In the genomic region with DNA sequence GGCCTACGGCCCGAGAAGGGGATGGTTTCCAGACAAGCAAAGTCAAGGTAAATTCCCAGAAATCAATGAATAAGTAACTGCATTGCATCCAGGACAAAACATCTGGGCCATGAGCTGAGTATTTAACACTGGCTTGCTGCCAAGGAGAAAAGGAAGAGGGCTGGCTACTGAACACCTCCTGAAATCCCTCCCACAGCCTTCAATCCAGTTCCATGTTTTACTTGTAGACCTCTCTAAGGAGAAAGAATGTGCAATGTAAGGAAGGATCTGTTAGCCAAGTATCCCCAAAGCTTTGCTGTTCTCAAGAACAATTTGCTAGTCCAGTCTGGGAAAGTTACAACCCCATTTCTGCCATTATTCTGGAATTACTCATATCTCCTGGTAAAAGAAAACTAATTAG, we compare ENCODE assay signal across 20 mouse cellular contexts. TPM values are rescaled to one million over a fixed set of nuclear protein-coding genes. Genes with fewer than 3 reads are reported as not detected.
DNase-seq lines count a peak whose midpoint lies in the region; ATAC-seq and TF ChIP-seq lines count a peak whose summit lies in the region.
"Had no signal": no experiment of that assay in that cellular context is flagged by ENCODE, and none has a peak within 500 bp of the region (broad histone marks: within the 10 kb centered on the region; RNA-seq: fewer than 3 reads in every experiment).

No protein-coding gene starts in this region.

- CTCF ChIA-PET in Patski (lab: Charles Lee): interaction anchor here (1.2 kb wide), 1 partner anchor 25 kb away, joined by 3 read pairs; no protein-coding TSS in a partner anchor

- ATAC-seq in forebrain, embryonic 14.5 days: no peak
- no peak for ATAC-seq in forebrain, embryonic 16.5 days
- ATAC-seq in Patski: peak; percentile 26
- ATAC-seq in granulocyte monocyte progenitor cell, adult 5-6 weeks (replicated peaks; ENCODE audit: poor library complexity, severe bottlenecking): peak; percentile 46; the same call in 1 of the 2 replicates

- H3K4me1 ChIP-seq in forebrain, embryonic 14.5 days (ENCODE audit: control insufficient read depth, insufficient read depth, low read length): no peaks in the 10 kb centered on the region
- H3K4me1 ChIP-seq in forebrain, embryonic 16.5 days (replicated peaks; ENCODE audit: control insufficient read depth, insufficient read depth, low read length): no peaks in the 10 kb centered on the region
- H3K4me1 ChIP-seq: embryonic facial prominence, embryonic 12.5 days; limb, embryonic 12.5 days; stomach, embryonic 15.5 days had no signal

- H3K4me2 ChIP-seq in forebrain, embryonic 14.5 days (ENCODE audit: low read length): no peak overlapping the region
- no peak overlapping the region for H3K4me2 ChIP-seq in forebrain, embryonic 16.5 days (ENCODE audit: low read length)
- H3K4me2 ChIP-seq: embryonic facial prominence, embryonic 12.5 days; limb, embryonic 12.5 days; stomach, embryonic 15.5 days had no signal

- no peak overlapping the region for H3K4me3 ChIP-seq in forebrain, embryonic 14.5 days (ENCODE audit: low read depth, low read length)
- H3K4me3 ChIP-seq in forebrain, embryonic 16.5 days (replicated peaks; ENCODE audit: low read length): no peak overlapping the region
- H3K4me3 ChIP-seq: embryonic facial prominence, embryonic 12.5 days; limb, embryonic 12.5 days; myocyte; stomach, embryonic 15.5 days had no signal

- no peak for TF ChIP-seq CTCF in Patski (IDR thresholded peaks at IDR 0.05)

- no peaks in the 10 kb centered on the region for H3K9me3 ChIP-seq in forebrain, embryonic 14.5 days (replicated peaks; ENCODE audit: control insufficient read depth, low read length)
- no peaks in the 10 kb centered on the region for H3K9me3 ChIP-seq in forebrain, embryonic 16.5 days (ENCODE audit: control insufficient read depth, low read length)
- H3K9me3 ChIP-seq: embryonic facial prominence, embryonic 12.5 days; limb, embryonic 12.5 days; stomach, embryonic 15.5 days had no signal

- H3K9ac ChIP-seq in forebrain, embryonic 14.5 days (ENCODE audit: low read length): no peak overlapping the region
- H3K9ac ChIP-seq in forebrain, embryonic 16.5 days (replicated peaks; ENCODE audit: low read depth, low read length): no peak overlapping the region
- H3K9ac ChIP-seq: embryonic facial prominence, embryonic 12.5 days; limb, embryonic 12.5 days; stomach, embryonic 15.5 days had no signal

- DNase-seq in forebrain, embryonic 14.5 days (ENCODE audit: low spot score): peak; percentile 33
- DNase-seq in 3T3-L1 (ENCODE audit: low read depth, low spot score) (peak; percentile 88), Patski (ENCODE audit: low read depth, low spot score) (no peak), MN1 (ENCODE audit: low spot score) (no peak)
- DNase-seq in adrenal gland, postnatal 14 days: no peak
- DNase-seq in c-Kit-positive CD71-positive TER-119-positive erythroid progenitor cells, embryonic 14.5 days (ENCODE audit: low spot score): no peak
- DNase-seq: adrenal gland, postnatal 36 days; cerebellum, adult 18-20 months; heart, postnatal 10 days; lung, adult 2 months; right cerebral cortex, postnatal 4 days; thymus, postnatal 14 days had no signal

- H3K27me3 ChIP-seq in forebrain, embryonic 14.5 days (replicated peaks; ENCODE audit: control insufficient read depth, insufficient read depth, low read length): no peaks in the 10 kb centered on the region
- H3K27me3 ChIP-seq in forebrain, embryonic 16.5 days (replicated peaks; ENCODE audit: control insufficient read depth, insufficient read depth, low read length): no peaks in the 10 kb centered on the region
- no peaks in the 10 kb centered on the region for H3K27me3 ChIP-seq in Patski
- H3K27me3 ChIP-seq: embryonic facial prominence, embryonic 12.5 days; limb, embryonic 12.5 days; stomach, embryonic 15.5 days had no signal

- in situ Hi-C loops in Patski (cut with MboI; ENCODE audit: low pct_unique_long_range_greater_than_20kb): no loop called here

- 93% methylated on average over 2 of the region's 2 CpGs for WGBS in forebrain, embryonic 14.5 days
- WGBS in forebrain, embryonic 16.5 days: 77% methylated on average over 2 of the region's 2 CpGs

- H3K27ac ChIP-seq in forebrain, embryonic 14.5 days (ENCODE audit: low read depth, low read length): no peak overlapping the region
- no peak overlapping the region for H3K27ac ChIP-seq in forebrain, embryonic 16.5 days (ENCODE audit: low read length)
- H3K27ac ChIP-seq: embryonic facial prominence, embryonic 12.5 days; limb, embryonic 12.5 days; stomach, embryonic 15.5 days had no signal

- POLR2A ChIA-PET in Patski (lab: Charles Lee): interaction anchor here (0.5 kb wide), 1 partner anchor 84 kb away, joined by 3 read pairs; no protein-coding TSS in a partner anchor

- H3K36me3 ChIP-seq in forebrain, embryonic 14.5 days (ENCODE audit: control insufficient read depth, insufficient read depth, low read length): no peaks in the 10 kb centered on the region
- H3K36me3 ChIP-seq in forebrain, embryonic 16.5 days (ENCODE audit: control insufficient read depth, insufficient read depth): no peaks in the 10 kb centered on the region
- H3K36me3 ChIP-seq: embryonic facial prominence, embryonic 12.5 days; limb, embryonic 12.5 days; stomach, embryonic 15.5 days had no signal

RNA-seq across cellular contexts. Expression of a gene that starts 42.4 kb away (rescaled TPM):
- polyA plus RNA-seq in forebrain, embryonic 14.5 days (2014; fragmentation: Nextera tagmentation; extraction: Ambion mirVana): 10.5 and 15.0 TPM in 2 replicates
- 17.4 and 20.3 TPM in 2 replicates for polyA plus RNA-seq in forebrain, embryonic 16.5 days (2015; fragmentation: Nextera tagmentation; extraction: Ambion mirVana)
- polyA plus RNA-seq in Patski (2021): 16.8 TPM
- total RNA-seq in granulocyte monocyte progenitor cell, adult 5-6 weeks (2014; fragmentation: Nextera tagmentation): not detected in 2 replicates
- total RNA-seq in granulocyte monocyte progenitor cell, adult 5-6 weeks (2017): not detected in 2 replicates
- total RNA-seq in adrenal gland, postnatal 14 days (2021): 14.6 and 20.6 TPM in 2 replicates
- total RNA-seq: megakaryocyte-erythroid progenitor cell, adult 5-6 weeks had no signal
- polyA plus RNA-seq: C2C12 had no signal

Comparison
In these comparisons a context has a peak if more than half of its experiments do, and no peak if none do; other contexts are left out.
1. ATAC-seq: peak in Patski (single experiment) and granulocyte monocyte progenitor cell, adult 5-6 weeks (single experiment); none in forebrain, embryonic 14.5 days (single experiment) and forebrain, embryonic 16.5 days (single experiment).
2. DNase-seq: peak in forebrain, embryonic 14.5 days (single experiment) and 3T3-L1 (single experiment); none in Patski (single experiment), MN1 (single experiment), adrenal gland, postnatal 14 days (single experiment) and c-Kit-positive CD71-positive TER-119-positive erythroid progenitor cells, embryonic 14.5 days (single experiment).